Mouse (Mus musculus) layer of hippocampus, adult 2 months (tissue): ENCODE measurements at regions not wholly inside any gene's neighbourhood (a gene's known extent, or its start where the extent isn't known, plus 50 kb on each side); places are given as distances from the start of the nearest gene placed in this dataset.

Experiments used
- DNase-seq, 2 experiments: peaks; one replicate each; pipeline ENCODE4 v3.0.0; 2022; ENCODE audit warnings: low spot score in 2 of 2
- H3K27ac ChIP-seq: fragments of 200-600 bp; 2 replicates; pipeline ENCODE4 v1.8.1; 2022
- H3K4me3 ChIP-seq: fragments of 200-600 bp; 2 replicates; pipeline ENCODE4 v1.8.1; 2022; ENCODE audit warnings: mild to moderate bottlenecking
- CTCF ChIP-seq: fragments of 200-600 bp; conservative IDR thresholded peaks from 2 replicates; pipeline ENCODE4 v1.8.1; 2022; ENCODE audit warnings: antibody characterized with exemption, mild to moderate bottlenecking, moderate library complexity

DNA sequence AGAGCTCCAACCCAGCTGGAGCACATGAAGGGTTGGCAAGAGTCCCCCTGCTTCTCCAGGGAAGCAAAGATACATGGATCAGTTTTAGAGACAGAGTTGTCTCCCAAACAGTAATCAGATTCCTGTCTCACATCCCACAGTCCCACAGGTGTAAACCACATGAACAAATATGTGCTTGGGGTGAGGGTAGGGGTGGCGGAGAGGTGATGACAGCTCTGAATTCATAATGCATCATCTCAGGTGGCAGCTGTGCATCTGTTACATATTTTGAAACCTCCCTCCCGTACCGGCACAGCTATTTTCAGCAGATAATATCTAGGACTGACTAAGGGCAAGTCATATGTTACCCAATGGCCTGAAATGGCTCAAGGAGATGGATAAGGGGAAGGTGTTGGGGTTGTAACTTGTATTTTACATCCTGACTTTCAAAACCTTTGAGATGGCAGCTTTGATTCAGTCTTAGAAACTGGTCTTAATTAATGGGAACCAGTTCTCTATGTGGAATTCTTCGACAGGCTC lies 579.2 kb upstream of the 2610301B20Rik start:
- DNase-seq = no peak

DNA sequence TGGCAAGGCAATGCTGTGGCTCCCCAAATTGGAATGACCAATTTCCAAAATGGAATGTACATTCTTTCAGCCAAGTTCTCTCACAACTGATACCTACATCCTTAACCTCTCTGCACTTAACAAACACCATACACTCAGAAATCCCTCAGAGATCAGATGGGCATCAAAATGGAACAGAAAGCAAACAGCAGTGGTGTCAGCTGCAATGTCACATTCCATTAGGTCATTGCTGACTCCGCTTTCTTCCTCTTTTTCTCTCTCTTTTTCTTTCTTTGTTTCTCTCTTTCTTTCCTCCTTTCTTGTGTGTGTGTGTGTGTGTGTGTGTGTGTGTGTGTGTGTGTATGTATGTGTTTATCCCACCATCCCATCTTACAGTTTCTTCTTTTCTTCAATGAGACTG lies 578.1 kb upstream of the 2610301B20Rik start:
- DNase-seq = no peak
- Histone ChIP-seq H3K4me3 (no peak overlapping the region), H3K27ac (no peak overlapping the region)
- TF ChIP-seq CTCF = no peak

More for the DNA sequence above, 579.2 kb upstream of the 2610301B20Rik start:
- no peak overlapping the region for H3K27ac ChIP-seq
- TF ChIP-seq CTCF = no peak
- no peak overlapping the region for H3K4me3 ChIP-seq

DNA sequence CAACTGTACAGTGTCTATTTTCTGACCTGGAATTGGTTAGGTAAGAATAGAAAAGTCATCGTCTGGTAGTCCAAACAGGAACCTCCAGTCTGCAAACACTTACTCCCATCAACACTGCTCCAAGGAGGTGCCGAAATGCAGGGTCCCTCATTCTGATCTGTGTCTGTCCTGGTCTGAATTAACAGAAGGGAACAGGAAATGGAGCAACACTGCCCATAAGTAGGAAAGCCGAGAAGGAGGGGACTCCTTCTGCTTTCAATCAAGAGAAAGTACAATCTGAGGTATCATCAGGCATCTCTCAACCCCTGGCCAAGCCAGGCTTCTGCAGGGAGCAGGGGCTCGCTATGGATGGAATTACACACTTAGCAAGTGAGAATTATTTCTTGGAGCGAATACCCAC lies 562.4 kb upstream of the 2610301B20Rik start:
- no peak for DNase-seq
- TF ChIP-seq CTCF = no peak
- H3K27ac ChIP-seq = no peak overlapping the region
- no peak overlapping the region for H3K4me3 ChIP-seq

DNA sequence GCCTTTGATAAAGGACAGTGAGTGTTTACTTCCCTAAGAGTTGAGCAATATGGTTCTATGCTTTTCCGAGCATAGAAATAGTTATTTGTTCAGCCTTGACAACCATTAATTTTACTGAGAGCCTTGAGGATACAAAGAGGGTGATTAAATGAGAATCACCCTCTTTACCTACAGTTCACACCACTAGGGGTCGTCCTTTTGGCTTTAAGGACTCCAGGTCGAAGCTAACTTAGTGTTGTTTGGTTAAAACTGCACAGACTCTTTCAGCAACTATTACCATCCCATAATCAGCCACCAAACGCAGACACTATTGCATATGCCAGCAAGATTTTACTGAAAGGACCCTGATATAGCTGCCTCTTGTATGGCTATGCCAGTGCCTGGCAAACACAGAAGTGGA lies 559.2 kb upstream of the 2610301B20Rik start:
- DNase-seq = no peak
- TF ChIP-seq CTCF = no peak; the same call in 1 of the 2 replicates
- H3K27ac ChIP-seq = no peak overlapping the region
- H3K4me3 ChIP-seq = no peak overlapping the region

DNA sequence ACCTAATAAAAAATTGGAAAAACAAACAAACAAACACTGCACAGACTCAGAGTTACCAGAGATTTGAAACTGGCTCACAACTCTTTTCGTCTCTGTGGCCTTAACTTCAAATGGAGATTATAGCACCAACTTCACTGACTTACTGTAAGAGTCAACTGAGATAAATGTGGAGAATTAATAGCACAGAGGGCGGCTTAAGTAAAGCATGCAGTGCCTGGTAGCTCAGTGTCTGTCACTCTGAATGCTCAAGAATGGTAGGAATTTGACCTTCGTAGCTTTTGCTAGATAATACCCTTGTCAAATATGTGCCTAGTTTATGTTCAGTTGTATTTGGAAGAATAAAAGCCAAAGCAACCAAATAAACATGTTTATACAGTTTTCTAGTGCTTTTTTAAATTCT lies 558.4 kb upstream of the 2610301B20Rik start:
- no peak overlapping the region for H3K4me3 ChIP-seq
- no peak for DNase-seq
- no peak overlapping the region for H3K27ac ChIP-seq
- no peak for TF ChIP-seq CTCF

DNA sequence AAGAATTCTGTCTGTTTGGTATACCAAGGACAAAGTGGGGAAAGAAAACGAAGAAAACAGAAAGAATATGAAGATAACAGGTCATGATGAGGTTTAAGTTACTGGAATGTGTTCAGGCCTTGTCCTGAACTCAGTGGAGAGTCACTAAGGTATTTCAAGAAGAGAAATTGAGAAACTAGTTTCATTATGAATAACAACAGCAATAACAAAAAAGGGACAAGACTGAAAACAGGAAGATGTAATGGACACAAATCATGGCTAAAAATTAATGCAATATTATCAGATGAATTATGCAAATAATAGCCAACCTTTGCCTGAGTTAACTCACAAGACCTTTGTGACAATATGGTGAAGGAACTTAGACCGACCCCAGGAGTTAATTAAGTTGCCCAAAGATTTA lies 530.2 kb upstream of the 2610301B20Rik start:
- H3K27ac ChIP-seq = no peak overlapping the region
- no peak overlapping the region for H3K4me3 ChIP-seq
- no peak for DNase-seq
- no peak for TF ChIP-seq CTCF

DNA sequence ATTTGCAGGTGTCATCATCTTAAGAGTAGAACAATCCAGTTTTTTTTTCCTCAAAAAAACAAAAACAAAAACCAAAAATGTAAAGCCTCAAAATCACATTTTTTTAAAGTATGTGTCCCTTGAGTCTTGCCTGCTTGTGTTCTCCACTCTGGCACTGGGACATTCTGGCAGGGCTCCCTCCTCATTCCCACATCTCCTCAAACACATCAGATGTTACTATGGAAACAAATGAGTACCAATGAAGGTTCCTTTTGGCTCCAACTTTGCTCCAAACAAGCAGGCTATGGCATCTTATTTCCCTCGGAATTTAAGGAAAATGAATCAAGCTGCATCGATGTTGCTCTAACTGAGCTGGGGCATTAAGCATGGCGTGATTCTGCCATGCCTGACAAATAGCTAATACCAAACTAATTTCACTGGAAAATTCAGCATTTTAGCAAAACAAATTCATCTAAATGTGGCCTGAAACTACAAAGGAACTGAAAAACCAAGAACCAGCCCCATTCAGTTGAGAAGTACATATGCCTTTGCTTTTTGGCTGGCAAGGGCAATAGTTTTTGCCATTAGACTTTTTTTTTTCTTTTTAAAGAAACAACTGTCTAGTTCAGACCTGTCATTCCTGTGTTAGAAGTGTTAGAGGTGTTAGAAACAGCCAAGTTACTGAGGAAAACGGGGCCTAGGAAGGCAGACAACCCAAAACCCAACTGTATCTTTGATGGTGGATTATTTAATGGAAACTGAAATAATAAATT lies 522.2 kb upstream of the 2610301B20Rik start:
- no peak overlapping the region for H3K27ac ChIP-seq
- peak; percentile 17 to 61 for DNase-seq
- TF ChIP-seq CTCF = no peak
- no peak overlapping the region for H3K4me3 ChIP-seq

DNA sequence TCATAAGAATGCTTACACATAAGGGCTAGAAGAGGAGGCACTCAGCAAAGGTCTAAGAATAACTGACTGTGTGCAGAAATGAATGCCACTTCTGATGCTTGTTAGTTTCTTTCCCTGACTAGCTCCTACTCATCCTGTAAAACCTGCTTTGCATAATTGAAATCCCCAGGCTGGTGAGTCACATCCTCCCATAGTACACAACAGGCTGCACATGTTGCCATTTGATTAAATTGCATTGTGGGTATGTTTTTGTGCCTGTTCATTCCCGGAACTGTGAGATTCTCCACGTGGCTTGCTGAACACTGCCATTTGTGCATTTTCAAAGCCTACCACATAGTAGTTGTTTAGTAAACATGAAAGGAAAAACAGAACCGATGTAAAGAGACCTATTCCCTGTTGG lies 516.7 kb upstream of the 2610301B20Rik start:
- no peak for TF ChIP-seq CTCF
- H3K4me3 ChIP-seq = no peak overlapping the region
- DNase-seq = peak in 1 of 2 experiments; percentile 58
- no peak overlapping the region for H3K27ac ChIP-seq

DNA sequence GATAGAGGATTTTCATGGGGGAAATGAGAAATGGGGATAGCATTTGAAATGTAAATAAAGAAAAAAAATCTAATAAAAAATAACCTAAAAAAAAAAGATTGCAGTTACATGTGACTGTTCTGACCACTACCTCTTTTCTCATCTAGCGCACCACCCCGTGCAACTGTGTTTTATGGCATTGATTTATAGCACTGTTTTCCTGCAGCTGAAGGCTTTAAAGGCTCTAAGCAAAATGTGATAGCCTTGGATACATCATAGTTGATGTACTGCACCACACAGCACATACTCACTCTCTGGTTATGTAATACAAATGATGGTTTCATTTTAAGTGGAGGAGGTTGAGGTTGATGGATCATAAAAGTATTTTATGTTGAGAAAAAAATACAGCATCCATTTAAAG lies 484.5 kb upstream of the 2610301B20Rik start:
- no peak for DNase-seq
- Histone ChIP-seq H3K4me3 (no peak overlapping the region), H3K27ac (no peak overlapping the region)
- TF ChIP-seq CTCF = no peak

DNA sequence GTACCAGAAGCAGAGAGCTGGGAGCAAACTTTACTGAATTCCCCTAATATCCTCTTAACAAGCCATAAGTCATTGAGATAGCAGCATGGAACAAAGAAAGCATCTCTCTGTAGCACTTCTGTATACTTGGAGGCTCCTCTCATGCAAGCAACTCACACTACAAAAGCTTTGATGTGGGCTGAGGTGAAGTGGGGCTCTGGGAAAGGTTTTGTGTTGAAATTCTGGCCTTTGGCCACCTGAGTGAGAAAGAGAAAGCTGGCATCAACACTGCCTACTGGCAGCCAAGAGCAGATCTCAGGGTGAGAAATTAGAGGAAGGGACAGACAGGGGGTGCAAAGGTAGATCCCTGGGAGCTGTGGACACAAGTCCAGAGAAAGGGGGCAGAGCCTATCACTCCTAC lies 477.0 kb upstream of the 2610301B20Rik start:
- no peak overlapping the region for H3K4me3 ChIP-seq

DNA sequence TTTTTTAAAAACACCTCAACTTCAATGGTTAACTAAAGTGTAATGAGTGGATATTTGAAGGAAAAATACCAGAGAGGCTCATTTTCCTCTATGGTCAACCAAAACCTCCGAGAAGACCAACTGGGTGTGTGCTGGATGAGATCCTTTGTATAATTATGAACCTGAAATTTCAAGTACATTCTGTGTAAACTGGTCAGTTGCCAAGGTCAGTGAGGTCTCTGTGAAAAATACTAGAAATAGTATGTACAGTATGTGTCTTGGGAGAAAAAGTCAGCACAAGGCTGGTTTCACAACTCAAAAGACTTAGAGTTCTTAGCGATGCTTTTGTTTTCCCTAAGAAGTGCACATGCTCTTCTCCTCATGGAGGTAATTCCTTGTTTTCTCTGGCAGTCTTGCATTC lies 476.2 kb upstream of the 2610301B20Rik start:
- TF ChIP-seq CTCF = no peak
- H3K27ac ChIP-seq = no peak overlapping the region
- DNase-seq = no peak
- H3K4me3 ChIP-seq = no peak overlapping the region

More for the DNA sequence above, 477.0 kb upstream of the 2610301B20Rik start:
- no peak for TF ChIP-seq CTCF
- no peak overlapping the region for H3K27ac ChIP-seq
- no peak for DNase-seq

DNA sequence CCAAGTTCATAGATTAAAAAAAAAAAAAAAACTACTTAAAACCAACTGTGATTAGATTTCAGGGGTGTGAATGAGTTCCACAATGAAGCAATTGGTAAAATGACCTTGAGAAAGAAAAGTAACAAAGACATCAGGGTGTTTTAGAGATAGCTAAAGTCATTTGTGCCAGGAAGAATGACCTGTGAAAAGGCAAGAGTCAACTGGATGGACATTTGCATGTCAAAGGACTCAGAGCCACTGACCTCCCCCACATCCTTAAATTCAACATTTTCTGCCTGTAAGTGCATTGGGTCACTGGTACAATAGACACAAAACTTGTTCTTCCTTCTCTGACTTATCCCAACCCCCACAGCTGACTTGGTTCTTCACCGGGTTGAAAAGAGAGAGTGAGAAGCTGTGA lies 474.6 kb upstream of the 2610301B20Rik start:
- Histone ChIP-seq H3K4me3 (no peak overlapping the region), H3K27ac (no peak overlapping the region)
- no peak for TF ChIP-seq CTCF
- DNase-seq = no peak

DNA sequence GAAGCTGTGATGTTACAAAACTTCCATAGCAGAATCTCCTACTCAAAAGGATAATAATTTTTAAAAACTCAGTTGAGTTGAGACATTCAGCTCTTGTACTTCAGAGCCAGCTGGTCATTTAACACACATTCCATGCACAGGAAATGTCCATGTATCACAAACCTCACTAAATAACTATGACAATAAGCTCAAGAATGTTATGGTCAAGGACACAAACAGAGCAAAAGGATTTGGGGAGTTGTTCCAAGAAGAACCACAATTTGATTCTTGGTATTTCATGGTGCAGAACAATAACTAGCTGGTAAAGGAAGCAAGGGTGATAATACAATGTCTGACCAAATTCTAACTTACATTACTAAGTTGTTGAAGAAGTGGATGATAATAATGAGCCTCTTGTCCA lies 471.4 kb upstream of the 2610301B20Rik start:
- Histone ChIP-seq H3K27ac (no peak overlapping the region), H3K4me3 (no peak overlapping the region)
- no peak for TF ChIP-seq CTCF
- no peak for DNase-seq

DNA sequence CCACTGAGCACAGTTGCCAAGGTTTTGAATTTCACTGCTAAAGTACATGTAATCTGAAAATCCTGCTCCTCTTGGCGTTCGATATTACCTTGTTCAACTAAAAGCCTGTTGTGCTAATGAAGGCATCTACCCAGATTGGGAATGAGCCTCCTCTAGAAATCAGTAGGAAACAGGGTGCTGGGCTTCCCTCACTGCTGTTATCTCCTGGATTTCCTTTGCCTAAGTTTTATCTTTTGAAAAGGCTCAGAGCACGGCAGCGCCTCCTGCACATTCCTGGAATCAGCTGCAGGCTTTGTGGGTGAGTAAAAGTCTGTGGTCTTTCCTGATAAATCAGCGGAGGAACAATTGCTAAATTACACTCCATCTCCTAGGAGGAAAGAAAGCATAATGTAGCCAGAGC lies 469.9 kb upstream of the 2610301B20Rik start:
- Histone ChIP-seq H3K4me3 (no peak overlapping the region), H3K27ac (no peak overlapping the region)
- TF ChIP-seq CTCF = no peak
- no peak for DNase-seq

DNA sequence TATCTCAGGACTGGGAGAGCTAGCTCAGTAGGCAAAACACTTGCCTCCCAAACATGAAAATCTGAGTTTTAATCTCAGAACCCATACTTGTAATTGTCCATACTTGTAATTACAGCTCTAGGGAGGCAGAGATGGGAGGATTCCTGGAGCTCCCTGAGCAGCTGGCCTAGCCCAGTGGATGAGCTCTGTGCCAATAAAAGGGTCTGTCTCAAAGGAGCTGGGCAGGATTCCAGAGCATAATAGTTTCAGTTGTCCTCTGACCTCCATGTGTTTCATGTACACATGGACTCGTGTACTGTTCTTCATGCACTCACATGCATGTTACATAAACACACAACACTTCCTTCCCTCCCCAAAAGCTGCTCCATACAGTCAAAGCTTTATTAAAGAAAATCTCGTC lies 469.2 kb upstream of the 2610301B20Rik start:
- DNase-seq = no peak
- TF ChIP-seq CTCF = no peak
- H3K27ac ChIP-seq = no peak overlapping the region
- H3K4me3 ChIP-seq = no peak overlapping the region
